Mouse (Mus musculus) fat pad, adult 2 months (tissue): Measurements from ENCODE around the gene Pola2.

Experiments used
- DNase-seq: peaks from one replicate; pipeline ENCODE4 v3.0.0-alpha.2; 2011; ENCODE audit warnings: low read depth, low spot score; ENCODE audit errors: extremely low read depth

Gene Pola2

GRCm38 (mm10) chr19:5937836-5938406 is 26.1 kb downstream of the Pola2 start:
- no peak for DNase-seq

DNA sequence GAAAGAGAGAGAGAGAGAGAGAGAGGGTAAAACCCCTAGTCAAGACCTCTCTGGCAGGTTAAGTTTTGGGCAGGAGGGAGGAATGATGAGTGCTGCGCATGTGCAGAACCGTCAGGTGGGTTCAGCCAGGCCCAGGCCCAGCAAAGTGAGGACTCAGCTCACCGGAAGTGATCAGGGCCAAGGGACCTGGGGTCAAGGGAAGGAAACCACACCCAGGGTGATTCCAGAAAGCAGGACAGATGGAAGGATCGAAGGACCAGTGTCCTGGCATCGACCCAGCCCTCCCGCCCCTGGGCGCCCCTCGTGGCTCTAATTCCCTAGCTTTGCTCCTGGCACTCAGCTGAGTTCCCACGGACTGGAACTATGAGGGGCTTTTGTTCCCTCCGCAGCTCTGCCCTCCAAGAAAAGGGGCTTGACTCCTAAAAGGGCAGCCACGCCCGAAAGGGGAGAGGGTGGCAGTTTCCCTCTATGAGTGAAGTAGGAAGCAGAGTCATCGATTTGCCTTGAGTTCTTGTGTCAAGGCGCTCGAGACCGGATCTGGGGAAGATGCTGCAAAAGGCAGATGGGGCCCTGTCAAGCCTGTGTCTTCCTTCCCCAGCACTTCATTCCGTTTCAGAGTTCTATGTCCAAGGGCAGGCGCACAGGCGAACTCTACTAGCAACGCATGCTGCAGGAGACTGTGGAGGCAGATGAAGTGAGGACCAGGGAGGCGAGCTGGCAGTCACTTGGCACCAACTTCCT is 26.7 kb downstream of the Pola2 start:
- no peak for DNase-seq

- no peak for DNase-seq
Observed at GRCm38 (mm10) chr19:5935691-5936090, 28.3 kb downstream of the Pola2 start.

- no peak for DNase-seq
Observed at GRCm38 (mm10) chr19:5935266-5935665, 28.7 kb downstream of the Pola2 start.

DNA sequence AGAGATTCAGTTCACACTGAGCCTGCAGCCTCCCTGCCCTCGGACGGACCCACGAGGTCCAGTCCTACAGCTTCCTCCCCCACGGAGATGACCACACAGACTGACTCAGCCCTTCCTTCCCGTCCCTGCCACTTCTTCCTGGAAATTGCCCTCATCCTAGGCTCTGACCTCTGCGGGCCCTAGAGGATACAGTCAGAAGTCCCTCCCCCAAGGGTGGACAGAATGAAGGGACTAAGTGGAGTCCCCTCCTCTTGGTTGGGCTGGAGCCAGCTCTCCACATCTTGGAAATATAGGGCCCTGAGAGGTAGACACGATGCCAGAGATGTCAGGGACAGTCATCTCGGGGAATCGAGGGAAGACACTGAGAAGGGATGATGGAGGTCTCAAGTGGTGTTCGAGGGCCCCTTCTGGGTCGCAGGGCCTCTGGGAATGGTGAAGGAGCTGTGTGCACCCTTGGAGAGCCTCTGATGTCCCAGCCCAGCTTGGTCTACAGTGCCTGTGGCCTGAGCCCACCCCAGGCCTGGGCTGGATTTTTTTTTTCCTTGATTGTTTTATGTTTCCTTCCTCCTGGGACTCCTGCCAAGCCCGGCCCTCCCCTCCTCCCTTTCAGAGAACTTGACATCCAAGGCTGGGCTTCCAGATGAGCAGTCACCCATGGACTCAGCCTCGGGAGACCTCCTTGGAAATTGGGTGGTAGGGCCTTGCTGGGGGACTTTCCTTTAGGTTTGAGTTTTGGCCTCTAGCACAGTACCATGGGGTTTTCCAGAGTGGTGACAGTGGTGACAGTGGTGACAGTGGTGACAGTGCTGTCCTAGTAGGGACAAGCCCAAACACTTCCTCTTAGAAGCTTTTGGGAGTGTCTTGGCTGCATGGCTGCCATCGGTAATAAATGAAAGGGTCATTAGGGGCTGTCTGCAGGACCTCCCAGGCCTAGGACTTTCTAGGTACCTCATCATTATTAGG is 34.1 kb downstream of the Pola2 start:
- DNase-seq, result no peak

- no peak for DNase-seq
Observed at GRCm38 (mm10) chr19:5928546-5928945, 35.5 kb downstream of the Pola2 start.

DNA sequence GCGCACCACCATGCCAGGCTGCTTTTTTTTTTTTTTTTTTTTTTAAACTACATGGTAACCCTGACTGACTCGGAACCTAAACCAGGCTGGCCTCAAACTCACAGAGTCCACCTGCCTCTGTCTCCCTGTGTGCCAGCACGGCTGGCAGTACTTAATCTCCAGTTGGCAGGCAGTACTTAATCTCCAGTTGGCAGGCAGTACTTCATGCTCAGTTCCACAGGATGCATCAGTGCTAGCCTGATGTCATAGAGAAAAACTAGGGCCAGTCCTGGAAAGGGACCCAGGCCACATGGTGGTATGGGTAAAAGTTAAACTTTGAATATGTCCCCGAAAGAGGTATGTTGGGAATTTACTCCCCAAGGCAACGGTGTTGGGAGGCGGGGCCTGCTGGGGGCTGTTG is 35.9 kb downstream of the Pola2 start:
- DNase-seq, result no peak

DNA sequence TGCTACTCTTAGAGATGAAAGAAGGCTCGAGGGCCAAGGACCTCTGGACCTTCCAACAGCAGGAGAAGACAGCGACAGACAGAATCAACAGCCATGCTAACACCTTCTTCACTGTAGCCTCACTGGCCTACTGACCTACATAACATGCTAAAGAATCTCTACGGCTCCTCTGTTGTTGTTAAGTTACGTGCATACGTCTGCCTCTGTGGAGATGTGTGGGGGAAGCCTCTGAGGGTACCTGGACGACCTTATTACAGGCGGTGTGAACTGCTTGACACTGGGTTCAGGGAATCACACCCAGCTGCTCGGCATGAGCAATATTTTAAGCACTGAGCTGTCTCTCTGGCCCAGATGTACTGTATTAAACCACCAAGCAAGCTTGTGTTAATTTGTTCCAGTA is 36.5 kb downstream of the Pola2 start:
- DNase-seq, result no peak

GRCm38 (mm10) chr19:5927026-5927425 is 37.0 kb downstream of the Pola2 start:
- no peak for DNase-seq

- no peak for DNase-seq
Observed at GRCm38 (mm10) chr19:5925311-5925855, 38.6 kb downstream of the Pola2 start.

DNA sequence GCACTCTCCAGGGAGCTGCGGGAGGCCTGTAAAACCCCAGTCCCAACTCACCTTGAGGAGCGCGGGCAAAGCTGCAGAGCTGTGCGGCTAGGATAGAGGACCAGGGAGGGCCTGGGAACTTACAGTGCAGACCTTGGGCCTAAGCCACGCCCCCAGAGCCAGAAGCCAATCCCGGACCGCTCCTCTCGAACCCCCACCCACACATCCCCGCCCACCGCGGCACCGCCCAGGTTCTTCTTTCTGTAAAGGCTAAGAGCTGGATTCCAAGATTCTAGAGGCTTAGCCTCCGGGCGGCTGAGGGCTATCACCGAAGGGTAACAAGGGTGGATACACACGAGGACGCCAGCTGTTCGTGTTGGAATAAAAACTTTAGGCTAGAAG is 39.3 kb downstream of the Pola2 start, which contains the start of gene Cdc42ep2:
TSS of gene Cdc42ep2 (minus strand) at position 104 of the 381 bp plus-strand sequence.
- DNase-seq, result peak; percentile 51

GRCm38 (mm10) chr19:5923990-5924712 is 39.9 kb downstream of the Pola2 start:
- DNase-seq, result no peak

DNA sequence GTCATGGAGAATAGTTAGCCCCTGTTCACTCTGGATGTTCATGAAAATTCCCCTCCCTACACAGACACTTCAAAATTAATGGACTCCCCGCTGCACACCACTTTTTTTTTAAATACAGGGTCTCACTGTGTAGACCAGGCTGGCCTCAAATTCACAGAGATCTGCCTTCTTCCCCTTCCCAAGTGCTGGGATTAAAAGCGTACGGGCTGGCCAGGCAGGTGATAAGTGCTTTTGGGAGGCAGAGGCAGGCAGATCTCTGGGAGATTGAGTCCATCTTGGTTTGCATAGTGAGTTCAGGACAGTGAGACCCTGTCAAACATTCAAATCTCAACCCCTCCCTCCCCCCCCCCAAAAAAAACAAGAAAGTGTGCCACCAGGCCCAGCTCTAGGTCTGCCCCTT is 41.0 kb downstream of the Pola2 start:
- DNase-seq, result no peak

DNA sequence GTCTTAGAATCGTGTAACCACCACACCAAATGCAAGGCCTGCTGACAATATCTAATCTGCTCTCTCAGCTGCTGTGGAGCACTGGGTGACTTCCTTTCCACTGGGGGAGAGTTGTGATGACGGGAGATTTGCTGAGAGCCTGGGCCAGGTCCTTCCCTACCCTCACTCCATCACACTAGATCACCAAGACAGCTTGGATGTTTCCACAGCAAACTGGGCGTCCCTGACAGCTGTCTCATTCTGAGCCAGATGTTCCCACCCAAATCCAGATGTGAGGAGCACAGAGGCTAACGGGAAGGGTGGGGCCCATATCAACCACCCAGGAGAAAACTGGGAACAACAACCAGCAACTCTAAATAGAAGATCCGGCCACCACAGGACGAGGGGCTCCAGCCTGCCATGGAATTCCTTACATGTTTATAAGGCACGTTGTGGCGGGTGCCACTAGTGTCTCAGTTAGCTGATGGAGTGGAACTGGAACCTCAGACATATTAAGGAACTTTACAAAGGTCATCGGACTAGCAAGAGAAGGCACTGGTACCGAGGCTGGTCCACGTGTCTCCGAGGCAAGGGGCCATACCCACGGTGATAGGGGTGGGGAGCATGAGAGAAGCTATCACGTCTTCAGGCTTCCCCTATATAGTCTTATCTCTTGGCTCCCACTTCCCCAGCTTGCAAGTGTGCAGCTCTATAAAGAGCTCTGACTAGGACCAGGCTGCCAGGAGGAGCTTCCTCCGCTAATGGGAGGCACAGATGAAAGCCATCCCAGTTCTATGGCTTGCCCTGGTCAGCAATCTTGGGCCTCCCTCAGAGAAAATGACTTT is 41.7 kb downstream of the Pola2 start:
- no peak for DNase-seq

GRCm38 (mm10) chr19:5921715-5922114 is 42.3 kb downstream of the Pola2 start:
- DNase-seq, result no peak

DNA sequence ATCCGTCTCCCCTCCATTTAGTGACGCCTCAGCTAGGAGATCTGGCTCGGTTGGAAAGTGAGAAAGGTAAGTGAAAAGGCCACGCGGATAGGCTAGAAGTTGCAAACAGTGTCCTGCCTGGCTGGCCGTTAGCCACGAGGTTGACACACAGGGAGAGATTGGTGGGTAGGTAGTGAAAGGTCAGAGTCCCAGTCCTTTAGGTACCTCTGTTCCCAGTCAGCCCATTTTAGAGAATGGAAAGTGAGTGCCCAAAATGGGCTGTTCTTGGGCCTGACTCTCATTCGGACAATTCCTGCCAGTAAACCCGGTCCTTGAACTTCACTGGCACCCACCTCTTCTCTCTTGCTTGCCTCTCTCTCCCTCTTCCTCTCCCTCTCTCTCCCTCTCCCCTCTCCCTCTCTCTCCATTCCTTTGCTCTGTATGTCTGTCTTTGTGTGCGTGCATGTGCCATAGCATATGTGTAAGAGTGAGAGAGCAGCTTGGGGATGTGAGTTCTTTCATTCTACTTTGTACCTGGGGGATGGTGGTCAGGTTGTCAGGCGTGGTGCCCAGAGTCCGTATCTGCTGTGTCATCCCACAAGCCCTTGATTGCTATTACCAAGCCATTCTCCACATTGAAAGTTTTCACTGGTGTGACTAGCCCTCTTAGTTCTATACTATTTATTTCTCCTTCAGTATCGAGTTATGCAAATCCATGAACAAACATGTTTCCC is 50.8 kb downstream of the Pola2 start, which contains the start of gene Dpf2:
TSS of gene Dpf2 (minus strand) at position 4 of the 713 bp plus-strand sequence.
- no peak for DNase-seq

- peak; percentile 66 for DNase-seq
Observed at GRCm38 (mm10) chr19:5912103-5913006, 51.6 kb downstream of the Pola2 start.
